Mouse (Mus musculus) testis, adult 2 months (tissue): ENCODE measurements around the gene Aagab. TPM values are rescaled to one million over a fixed set of nuclear protein-coding genes. Genes with fewer than 3 reads are reported as not detected.

Source experiments
- H3K27ac ChIP-seq: fragments of 200-500 bp; 2 replicates; pipeline ENCODE4 v1.5.1; 2012; ENCODE audit warnings: low read depth, low read length; ENCODE audit not compliant: control insufficient read depth, insufficient read depth
- H3K27me3 ChIP-seq: fragments of 200-500 bp; 2 replicates; pipeline ENCODE4 v1.6.1; 2012; ENCODE audit warnings: mild to moderate bottlenecking, low read length, moderate library complexity; ENCODE audit not compliant: control insufficient read depth, insufficient read depth
- H3K36me3 ChIP-seq: fragments of 200-500 bp; 2 replicates; pipeline ENCODE4 v1.6.1; 2012; ENCODE audit warnings: mild to moderate bottlenecking, low read length; ENCODE audit not compliant: control insufficient read depth, insufficient read depth
- H3K4me1 ChIP-seq: fragments of 200-500 bp; 2 replicates; pipeline ENCODE4 v1.6.1; 2012; ENCODE audit warnings: low read length; ENCODE audit not compliant: control insufficient read depth, insufficient read depth
- H3K4me3 ChIP-seq: fragments of 200-500 bp; 2 replicates; pipeline ENCODE4 v1.5.1; 2012; ENCODE audit warnings: low read depth, mild to moderate bottlenecking, low read length, moderate library complexity, mixed read lengths; ENCODE audit not compliant: control insufficient read depth
- CTCF ChIP-seq: fragments of 200-500 bp; IDR thresholded peaks from 2 replicates; pipeline ENCODE4 v1.5.1; 2012; ENCODE audit warnings: low read depth, mild to moderate bottlenecking, inconsistent platforms, low read length, moderate library complexity; ENCODE audit not compliant: control insufficient read depth, insufficient read depth, insufficient replicate concordance
- POLR2A ChIP-seq: fragments of 200-500 bp; IDR thresholded peaks from 2 replicates; pipeline ENCODE4 v1.6.1; 2012; ENCODE audit warnings: low read depth, mild to moderate bottlenecking, inconsistent platforms, low read length, moderate library complexity; ENCODE audit not compliant: control insufficient read depth
- polyA plus RNA-seq: library from polyadenylated mRNA; depleted of rRNA; stranded (reverse); fragments of >200 nt; gene quantifications from 2 replicates; pipeline ENCODE4 v1.2.3, GENCODE M21; 2012; rRNA removed

Gene Aagab
- polyA plus RNA-seq, 1 experiment = 12.2 TPM

DNA sequence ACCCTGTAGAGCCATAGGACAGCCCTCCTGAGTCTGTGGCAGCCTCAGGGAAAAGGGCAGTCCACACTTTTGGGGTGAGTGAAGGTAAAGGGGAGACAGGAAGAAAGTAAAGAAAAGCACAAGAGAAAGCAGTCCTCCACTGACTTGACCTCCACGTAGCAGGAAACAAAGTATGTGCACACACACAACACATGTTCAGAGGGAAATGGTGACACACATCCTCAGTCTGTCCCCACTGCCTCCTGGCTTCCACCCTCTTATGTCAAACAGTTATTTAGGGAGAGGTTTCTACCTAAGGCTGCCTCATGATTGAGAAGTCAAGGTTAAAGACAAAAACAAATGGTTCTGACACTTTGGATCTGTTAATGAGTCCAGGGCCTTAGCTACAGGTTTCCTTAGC lies 88.1 kb downstream of the Aagab start:
- no peaks in the 10 kb centered on the region for H3K4me1 ChIP-seq
- H3K36me3 ChIP-seq = no peaks in the 10 kb centered on the region
- TF ChIP-seq POLR2A = no peak
- no peak for TF ChIP-seq CTCF

DNA sequence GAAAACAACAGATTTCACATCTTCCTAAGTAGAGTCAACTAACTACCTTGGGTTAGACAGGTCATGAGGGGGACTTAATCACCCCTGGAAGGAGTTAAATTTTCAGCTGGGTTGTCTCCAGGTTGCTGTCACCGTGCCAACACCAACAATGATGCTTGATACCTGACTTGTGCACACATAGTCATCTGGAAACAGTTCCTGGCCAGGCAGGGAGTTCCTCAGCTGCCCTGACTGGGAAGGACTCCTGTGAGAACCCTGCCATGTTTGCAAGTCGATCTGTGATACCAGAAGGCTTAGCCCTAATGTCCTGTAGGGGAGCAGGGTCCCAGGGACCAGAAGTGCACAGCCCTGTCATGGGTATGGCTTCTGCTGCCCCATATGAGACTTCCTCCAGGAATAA lies 89.5 kb downstream of the Aagab start:
- TF ChIP-seq POLR2A (no peak), CTCF (no peak)
- no peak overlapping the region for H3K27ac ChIP-seq
- H3K27me3 ChIP-seq = no peaks in the 10 kb centered on the region
- H3K4me1 ChIP-seq = no peaks in the 10 kb centered on the region
- no peaks in the 10 kb centered on the region for H3K36me3 ChIP-seq
- H3K4me3 ChIP-seq = no peak overlapping the region

More for the DNA sequence above, 88.1 kb downstream of the Aagab start:
- no peak overlapping the region for H3K27ac ChIP-seq
- H3K27me3 ChIP-seq = no peaks in the 10 kb centered on the region
- H3K4me3 ChIP-seq = no peak overlapping the region

Other genes with a start within 250 kb of the Aagab start
- 47.8 and 53.3 TPM in 2 replicates for gene Map2k5, start 224.8 kb upstream of the Aagab start, polyA plus RNA-seq
- 205 and 242 TPM in 2 replicates for gene 2300009A05Rik, start 203.4 kb upstream of the Aagab start, polyA plus RNA-seq
- gene Iqch, start 167 bp upstream of the Aagab start, polyA plus RNA-seq = 64.0 and 65.4 TPM in 2 replicates
- 3.6 and 6.1 TPM in 2 replicates for gene Smad3, start 155.3 kb downstream of the Aagab start, polyA plus RNA-seq